Mouse (Mus musculus) right cerebral cortex, adult 2 months (tissue): Measurements from ENCODE around the gene Asphd2.
"Not testable (repeated sequence)": the region's sequence is repeated elsewhere in the genome, so short reads cannot be mapped to it uniquely, and the experiment has no call there.

ENCODE experiments used
- DNase-seq, 2 experiments: peaks; one replicate each; pipeline ENCODE4 v3.0.0; 2021 to 2022; ENCODE audit warnings: low spot score in 2 of 2

Asphd2 gene

DNA sequence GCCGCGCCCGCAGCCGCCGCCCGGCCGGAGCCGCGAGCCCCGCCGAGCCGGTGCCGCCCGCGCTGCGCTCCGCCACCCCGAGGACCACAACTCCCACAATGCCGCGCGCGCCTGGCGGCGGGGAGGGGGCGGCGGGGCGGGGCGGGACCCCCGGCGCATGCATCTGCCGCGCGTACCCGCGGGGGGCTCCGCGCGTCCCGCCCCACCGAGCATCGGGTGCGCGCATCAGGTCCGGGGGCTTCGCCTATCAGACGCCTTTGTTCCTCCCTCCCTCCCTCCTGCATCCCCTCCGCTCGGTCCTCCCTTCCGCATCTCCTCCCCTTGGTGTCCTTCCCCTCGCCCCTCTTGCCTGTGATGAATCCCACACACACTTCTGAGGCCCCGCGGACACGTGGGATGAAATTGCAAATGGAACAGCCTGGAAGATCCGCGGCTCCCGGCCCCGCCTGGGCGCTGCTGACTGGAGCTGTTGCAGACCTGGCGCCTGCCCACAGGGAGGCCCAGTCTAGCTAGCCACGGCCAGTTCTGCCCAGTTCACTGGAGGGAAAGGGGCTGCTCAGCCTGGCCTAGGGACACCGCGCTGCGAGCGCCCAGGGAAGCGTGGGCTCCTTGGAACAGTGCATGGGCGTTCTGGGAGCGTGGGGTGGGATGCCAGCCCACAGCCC is at the start of gene Asphd2:
Gene Asphd2 (minus strand): TSS at position 88 of the 665 bp plus-strand sequence.
- peak; percentile 85 to 87 for DNase-seq

DNA sequence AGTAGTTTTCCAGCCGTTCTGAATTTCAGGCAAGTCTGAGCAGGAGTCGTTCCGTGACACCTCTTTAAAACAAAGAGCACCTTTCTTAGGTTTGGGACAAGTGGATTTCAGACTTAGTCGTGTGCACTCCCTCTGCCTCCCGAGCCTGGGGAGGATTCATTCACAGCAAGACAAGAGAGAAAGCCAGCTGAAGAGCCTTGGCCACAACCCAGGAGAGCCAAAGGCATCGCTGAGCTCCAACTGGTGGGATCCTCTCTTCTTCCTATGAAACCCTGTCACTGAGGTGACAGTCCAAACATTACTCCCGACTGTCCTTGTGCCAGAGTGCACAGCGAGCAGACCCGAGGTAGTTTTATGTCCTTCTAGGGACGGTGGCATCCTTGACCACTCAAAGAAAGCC is 43.9 kb upstream of the Asphd2 start:
- DNase-seq: no peak

DNA sequence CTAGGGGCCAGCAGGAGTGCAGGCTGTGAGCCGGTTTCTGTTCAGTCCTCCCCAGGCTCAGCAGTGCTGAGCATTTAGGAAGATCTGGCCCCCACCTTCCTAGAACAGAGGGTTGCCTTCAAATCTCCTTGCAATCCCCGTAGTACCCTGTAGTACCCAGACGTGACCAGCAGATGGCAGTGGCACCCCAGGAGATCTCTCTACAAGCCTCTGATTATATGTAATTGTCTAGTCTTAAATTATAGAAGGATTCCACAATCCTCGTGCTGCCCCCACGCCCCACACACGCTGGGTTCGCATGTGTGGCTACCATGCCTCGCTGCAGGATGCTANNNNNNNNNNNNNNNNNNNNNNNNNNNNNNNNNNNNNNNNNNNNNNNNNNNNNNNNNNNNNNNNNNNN is 38.3 kb upstream of the Asphd2 start:
- peak; percentile 90 to 93 for DNase-seq

DNA sequence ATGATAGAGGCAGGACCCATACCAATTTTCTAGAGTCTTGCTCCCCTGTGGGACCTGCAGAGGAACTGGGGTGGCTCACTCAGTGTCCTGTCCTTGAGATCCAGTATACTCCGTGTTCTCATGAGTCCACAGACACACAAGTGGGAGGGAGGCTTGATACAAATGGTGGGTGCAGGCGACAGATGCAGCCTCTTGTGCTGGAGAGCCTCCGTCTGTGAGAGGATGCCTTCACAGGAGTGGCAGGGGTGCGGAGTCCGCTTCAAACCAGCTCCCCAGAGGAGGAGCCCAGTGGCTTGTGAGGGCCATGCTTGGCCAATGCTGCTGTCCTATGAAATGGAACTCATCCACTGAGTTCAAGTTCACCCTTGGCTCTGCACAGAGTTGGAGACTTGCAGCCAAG is 37.4 kb upstream of the Asphd2 start:
- DNase-seq: peak in 1 of 2 experiments; percentile 49

DNA sequence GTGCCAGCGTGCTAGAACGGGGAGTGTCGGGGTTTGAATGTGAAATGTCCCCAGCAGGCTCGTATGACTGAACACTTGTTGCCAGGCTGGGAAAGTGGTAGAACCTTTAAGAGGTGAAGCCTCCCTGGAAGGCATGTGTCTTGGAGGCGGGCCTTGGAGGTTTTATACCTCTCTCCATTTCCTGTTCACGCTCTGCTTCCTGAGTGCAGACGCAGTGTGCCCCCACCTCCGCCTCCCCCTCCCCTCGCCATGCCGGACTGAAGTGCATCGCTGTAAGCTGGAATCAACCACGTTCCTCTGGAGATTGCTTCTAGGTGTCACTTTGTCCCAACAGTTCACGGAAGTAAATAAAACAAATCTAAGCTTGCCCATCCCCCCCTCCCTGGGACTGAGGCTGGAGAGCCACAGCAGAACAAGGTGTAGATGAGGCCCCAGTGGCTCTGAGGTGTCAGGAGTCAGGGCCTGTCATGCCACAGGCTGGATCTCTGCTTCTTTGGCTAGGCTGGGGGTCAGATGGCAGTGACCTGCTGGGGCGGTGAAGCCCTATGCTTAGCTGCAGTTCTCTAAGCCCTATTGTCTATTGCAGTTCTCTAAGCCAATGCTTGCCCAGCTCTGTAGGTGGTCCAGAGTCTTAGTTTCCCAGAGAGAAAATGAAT is 36.6 kb upstream of the Asphd2 start:
- DNase-seq: no peak

DNA sequence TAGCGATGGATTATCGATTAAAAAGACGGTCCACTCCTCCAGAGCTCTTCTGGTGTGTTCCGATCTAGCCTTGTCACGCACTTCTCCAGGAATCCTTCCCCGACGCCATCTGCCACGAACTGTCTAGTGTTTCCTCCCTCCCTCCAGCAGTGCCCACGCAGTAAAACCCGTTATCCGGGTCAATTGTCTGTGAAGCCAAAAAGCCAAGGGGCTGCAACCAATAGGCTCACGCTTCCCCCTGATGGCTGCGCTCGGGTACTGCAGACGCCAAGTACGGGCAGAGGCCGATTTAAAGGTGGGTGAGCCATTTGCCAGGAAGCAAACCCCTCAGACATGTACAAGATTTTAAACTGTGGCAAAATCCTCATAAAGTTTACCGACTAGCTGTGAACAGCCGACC is 34.3 kb upstream of the Asphd2 start:
- DNase-seq: peak; percentile 70 to 77

DNA sequence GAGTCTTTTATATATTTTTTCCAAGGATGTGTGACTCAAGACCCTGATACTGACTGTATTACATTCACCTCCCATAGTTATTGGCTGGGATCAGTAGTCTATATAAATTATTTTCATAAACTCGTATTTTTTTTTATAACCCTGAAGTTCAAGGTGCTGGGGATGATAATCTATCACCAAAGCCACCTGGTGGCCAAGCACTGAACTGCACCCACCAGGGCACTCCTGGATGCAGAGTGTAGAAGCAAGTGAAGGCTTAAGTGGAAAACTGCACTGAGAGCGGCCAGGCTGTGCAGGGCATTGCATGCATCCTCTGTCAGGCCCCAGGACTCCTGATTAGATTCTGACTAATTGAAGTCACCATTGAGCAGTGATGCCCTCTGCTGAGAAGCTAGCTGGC is 32.6 kb upstream of the Asphd2 start:
- DNase-seq: peak; percentile 70 to 74

DNA sequence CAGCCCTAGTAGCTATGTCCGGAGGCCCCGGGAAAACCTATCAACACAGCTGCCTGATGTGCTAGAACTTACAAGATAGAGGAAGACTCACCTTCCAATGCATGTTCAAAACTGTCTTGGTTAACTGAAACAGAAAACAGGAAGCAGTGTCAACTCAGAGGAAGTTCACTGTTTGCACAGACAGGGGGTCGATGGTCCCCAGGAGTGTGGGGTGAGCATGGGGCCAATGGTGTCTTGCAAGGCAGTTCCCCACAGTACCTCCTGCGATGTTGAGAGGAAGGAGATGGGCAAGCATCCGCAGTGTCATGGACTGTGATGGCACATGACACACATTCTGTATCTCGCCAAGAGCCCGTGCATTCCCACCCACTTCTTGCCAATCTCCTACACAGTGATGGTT is 32.0 kb upstream of the Asphd2 start:
- no peak for DNase-seq

DNA sequence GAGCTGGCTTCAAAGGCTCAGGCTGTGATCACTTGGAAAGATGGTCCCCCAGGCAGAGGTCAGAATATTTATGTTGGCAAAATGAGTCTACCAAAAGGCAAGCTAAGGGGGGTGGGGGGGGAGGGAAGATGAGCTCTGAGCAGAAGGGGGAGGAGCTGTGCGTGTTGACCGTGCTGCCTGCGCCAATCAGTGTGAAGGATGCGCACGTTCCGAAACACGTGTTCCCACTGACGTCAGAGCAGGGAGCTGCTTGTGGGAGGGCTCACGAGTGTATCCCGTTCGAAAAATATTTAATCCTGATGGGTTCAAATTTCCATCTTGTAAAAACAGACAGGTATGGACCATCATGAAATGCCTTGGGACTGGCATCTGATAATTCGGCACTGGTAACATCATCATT is 24.9 kb upstream of the Asphd2 start:
- DNase-seq: no peak

DNA sequence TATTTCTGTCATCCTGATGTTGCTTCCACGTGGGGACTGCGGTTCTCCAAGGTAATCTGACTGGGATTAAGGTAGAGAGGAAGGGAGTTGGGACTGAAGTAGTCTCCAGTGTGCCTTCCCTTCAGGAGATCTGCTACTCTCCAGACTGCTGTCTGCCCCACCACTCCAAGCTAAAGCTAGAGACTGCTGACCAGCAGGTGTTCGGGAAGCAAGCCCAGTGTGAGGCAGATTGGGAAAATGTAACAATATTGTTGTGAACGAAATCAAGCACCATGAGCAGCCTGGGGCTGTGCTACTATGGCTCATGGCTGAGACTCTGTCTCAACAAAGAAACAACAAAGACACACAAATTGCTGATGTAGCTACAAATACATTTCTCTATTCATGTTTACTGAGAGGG is 23.4 kb upstream of the Asphd2 start:
- DNase-seq: no peak

DNA sequence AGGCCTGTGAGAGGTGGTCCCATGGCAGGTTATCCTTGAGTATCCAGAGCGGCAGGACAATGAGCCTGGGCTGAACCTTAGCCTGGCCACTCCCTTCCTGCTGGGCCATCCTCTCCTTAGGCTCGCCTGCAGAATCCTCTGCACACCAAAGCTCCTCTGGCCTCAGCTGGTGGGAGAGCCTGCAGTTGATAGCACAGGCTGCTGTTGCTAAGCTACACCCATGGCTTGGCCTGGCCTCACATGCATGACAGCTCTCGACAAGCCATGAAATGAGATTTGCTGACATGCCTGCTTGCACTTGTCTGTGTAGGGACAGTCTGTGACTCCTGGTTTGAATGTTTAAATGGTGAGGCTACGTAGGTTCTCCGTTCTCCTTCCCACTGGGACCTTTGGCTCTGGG is 22.0 kb upstream of the Asphd2 start:
- DNase-seq: no peak

DNA sequence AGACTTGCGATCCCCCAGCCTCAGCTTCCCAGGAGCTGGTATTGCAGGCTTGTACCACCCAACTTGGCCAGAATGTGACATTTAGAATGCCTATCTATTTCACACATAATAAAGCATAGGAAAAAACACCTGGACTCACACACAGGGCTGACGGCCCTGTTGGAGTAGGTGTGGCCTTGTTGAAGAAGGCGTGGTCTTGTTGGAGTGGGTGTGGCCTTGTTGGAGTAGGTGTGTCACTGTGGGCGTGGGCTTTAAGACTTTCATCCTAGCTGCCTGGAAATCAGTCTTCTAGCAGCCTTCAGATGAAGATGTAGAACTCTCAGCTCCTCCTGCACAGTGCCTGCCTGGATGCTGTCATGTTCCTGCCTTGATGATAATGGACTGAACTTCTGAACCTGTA is 18.1 kb upstream of the Asphd2 start:
- DNase-seq: not testable (repeated sequence)

DNA sequence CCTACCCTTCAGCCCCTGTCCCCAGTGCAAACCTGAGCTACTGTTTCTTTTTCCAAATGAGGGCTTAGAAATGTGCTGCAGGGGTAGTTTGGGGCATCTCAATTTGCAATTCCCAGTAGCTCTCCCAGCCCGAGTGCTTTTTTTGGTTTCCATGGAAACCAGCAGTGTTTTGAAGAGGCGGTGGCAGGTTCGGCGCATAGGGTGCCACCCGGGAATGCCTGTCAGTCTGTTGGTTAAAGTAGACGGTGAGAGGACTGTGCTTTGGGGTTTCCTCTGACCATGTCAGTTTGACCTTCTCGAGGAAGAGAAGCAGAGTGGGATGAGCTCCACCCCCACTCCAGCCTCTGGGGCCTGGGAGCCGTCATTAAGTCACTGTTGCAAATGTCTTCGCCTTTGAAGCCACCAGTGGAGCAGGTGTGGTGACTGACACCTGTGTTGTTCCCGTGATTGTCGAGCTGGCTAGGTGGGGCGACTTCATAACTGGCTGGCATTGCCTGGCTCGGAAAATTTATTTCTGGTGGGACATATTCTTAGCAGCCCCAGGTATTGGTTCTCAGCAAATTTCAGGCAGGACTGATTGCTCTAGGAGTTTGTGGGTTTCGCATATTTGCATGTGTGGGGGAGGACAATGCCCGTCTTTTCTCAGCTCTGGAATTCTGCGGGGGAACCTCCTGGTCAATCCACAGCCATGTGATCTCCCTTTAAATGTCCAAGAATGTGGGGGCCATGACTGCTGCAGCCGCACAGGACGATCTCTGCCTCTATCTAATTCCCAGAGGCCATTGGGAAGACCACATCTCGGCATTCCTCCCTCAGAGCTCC is 17.1 kb upstream of the Asphd2 start:
- peak; percentile 69 to 75 for DNase-seq

DNA sequence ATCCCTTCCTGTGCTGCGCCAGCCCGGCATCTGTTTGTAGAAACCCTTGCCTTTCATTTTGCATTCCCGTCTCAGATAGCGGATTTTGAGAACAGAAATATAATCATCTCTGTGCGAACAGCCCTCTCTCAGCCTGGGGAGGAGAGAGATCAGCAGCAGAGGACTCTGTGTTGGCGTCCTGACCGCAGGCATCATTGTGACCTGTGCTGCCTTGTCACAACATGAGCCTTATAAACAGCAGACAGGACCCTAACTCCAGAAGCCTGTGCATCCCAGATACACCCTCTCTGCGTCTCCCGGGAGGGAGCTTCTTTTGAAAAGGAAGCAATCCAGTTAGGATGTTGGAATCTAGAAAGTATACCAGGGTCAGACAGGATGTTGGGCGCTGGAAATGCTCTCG is 16.4 kb upstream of the Asphd2 start:
- DNase-seq: peak in 1 of 2 experiments; percentile 51

DNA sequence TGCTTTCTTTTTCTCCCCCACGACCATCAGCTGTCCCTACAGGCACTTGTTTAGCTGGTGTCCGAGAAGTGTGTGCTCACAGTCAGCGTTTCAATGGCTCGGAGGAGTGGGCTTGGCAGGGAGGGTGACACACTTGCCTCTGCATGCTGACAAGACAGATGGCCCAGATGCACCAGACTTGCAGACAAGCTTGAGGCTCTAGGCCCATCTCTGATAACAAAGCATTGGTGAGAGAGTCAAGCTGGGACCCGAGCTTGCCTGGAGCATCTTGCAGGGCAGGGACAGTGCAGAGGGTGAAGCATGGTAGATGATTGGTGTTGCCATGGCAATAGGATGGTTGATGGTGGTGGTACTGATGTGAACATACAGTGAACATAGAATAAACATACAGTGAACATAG is 14.6 kb upstream of the Asphd2 start:
- no peak for DNase-seq

DNA sequence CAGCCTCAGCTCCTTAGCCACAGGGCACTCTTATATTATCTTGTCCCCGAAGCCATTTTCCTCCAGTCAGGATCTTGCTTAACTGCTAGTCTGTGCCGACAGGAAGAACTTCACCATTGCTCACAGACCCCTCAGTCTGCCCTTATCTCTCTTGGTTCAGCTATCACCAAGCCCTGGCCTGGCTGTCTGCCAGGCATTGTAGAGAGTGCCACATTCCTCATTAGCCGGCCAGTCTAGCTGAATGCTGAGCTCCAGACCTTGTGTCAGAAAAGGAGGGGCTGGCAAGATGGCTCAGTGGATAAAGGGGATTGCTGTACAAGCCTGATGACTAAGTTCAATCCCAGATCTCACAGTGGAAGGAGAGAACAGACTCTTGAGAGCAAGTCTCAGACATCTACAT is 11.4 kb upstream of the Asphd2 start:
- DNase-seq: no peak

DNA sequence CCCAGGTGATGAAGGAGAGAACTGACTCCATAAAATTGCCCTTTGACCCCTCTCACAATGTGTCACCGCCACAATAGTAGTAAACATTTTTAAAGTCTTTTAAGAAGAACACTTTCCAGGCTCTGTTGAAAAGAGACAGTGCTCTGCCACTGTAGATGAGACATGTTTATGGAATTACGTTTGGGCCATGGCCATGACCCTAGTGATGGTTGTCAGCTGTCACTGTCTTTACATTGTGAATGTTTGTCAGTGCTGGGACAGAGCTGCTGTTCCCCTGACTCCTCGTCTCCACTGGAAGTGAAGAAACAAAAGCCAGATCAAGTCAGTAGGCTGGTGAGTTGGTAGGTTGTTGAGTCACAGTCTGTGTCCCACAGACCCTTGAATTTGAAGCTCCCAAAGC is 7.8 kb upstream of the Asphd2 start:
- no peak for DNase-seq

DNA sequence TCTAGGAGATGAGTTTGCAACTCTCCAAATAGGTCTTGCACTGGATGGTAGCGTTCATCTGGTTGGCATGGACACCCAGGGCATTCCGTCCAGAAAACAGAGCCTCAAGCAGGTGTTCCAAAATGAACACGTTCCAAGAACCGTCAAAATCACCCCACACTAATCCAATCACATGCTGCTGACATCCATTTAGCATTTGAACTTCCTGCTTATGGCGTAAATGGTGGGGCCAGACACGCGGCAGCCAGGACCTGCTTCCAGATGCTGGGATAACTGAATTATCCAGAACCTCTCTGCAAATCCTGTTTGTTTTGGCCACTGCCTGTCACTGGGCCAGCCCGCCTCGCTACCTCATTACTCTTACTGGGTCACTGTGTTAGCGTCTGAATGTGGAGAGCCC is 4.6 kb upstream of the Asphd2 start:
- no peak for DNase-seq

DNA sequence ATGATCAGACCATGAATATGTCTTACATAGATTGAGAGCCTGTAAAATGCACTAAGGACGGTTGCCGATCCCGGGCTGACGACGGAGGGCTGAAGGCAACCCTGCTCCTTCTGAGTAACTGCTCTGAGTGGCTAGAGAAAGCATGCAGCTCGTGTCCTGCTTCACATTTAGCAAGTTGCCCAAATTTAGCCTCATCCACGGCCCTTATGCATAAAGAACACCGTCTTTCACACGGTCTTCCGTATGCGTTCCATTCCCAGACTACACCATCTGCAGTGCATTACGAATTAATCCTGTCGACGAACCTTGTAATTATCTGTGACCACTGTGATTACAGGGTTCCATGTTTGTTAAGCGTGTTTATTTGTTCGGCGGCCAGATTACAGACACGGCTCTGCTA is 1.4 kb upstream of the Asphd2 start:
- DNase-seq: no peak

DNA sequence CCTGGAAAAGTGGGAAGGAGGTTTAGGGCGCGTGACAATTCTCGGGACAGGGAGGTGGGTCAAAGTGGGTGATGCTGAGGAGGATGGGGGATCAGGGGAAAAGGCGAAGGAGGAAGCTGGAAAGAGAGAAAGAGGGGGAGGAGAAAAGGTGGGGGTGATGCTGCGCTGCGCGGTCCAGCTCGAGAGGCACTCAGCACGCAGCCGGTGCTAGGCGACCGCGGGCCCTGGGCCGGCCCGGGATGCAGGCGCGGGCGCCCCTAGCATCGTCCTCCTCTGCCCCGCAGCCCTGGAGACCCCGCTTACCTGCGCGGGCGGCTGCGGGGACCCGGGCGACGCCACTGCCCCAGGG is 277 bp downstream of the Asphd2 start:
- no peak for DNase-seq

DNA sequence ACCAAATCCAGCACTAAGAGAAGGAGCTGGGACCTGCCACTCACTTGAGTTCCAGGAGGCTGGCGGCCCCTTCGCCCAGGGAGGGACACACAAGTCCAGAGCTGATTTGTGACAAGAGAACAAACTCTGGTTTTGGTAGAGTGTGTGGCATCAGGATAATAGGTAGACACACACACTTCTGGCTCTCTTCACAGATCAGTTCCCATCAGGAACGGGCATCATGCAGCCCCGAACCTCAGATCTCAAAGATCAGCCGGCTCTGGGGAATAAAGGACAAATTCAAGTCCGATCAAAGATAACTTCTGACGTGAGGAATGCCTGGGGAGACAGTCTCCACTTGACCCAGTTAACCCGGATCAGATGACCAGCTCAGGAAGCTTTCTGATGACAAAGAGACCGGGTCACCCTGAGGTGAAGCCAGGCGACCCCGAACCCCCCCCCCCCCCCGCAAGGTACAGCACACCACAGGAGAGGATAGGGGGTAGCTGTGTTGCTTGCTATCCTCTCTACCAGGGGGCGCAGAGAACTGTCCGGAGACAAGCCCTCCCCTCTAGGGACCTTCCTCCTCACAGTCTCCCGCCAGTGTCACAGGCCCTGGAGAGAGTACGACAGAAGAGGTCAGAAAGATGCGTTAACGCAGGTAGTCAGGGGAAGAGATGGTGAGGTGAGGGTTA is 788 bp downstream of the Asphd2 start:
- DNase-seq: peak in 1 of 2 experiments; percentile 19

DNA sequence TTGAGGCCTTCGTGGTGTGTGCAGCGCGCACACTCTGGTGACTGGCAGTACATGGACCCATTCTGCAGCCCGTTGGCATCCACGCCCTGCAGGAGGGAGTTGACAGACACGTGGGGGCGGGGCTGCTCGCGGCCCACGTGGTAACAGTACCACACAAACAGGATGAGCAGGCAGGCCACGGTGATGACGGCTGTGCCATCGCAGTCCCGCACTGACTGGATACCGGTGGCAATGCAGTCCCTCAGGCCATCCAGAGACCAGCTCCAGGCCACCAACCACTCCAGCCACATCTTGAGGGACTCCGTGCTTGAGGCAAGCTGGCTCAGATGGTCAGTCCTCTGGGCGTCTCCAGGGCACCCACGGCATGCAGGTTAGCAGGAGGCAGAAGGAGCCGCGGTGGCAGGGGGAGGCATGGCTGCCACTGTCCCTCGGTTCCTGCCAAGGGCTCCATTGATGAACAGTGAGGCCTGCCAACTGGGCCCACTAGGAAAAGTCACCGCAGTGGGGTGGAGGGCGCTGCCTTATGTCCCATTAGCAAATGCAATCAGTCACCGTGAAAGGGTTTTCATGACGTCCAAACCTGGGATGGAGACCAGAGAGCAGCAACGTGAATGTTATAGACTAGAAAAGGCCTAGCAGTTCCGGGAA is 2.9 kb downstream of the Asphd2 start:
- DNase-seq: peak; percentile 20 to 21
